Mouse (Mus musculus): ENCODE measurements at regions not wholly inside any gene's neighbourhood (a gene's known extent, or its start where the extent isn't known, plus 50 kb on each side); places are given as distances from the start of the nearest gene placed in this dataset.

DNA sequence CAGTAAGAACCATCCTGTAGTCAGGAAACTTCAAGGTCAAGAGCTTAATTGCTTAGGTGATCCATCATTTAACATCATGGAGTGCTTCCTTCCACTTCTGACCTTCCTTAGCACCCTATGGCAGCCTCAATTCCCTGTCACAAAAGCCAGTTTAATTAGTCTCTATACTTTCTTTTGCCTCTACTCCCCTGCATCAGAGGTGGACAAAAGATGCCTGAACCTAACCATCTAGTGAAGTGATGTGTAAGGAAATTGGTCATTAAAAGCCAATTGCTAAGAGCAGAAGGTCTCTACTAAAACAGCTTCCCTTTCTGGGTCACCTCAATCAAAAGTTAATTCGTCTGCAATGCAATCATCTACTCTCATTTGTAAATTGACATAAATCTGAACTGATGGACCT, 234.3 kb upstream of the Fbxl7 start:
- DNase-seq (ENCODE audit: low read depth, low spot score) = no peak

DNA sequence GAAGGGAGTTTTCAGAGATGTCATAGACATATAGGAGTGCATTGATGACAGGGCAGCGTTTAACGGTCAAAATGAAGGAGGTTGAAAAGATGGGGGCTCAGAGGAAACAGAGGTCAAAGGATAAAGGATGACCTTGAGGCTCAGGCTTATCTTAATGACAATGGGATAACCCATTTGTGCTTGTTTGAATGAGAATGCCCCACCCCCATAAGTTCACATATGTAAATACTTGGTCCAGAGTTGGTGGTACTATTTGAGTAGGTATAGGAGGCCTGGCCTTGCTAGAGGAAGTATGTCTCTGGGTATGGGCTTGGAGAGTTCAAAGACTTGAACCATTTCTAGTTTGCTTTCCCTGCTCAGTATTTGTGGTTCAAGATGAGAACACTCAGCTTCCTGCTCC, 237.4 kb upstream of the Fbxl7 start:
- DNase-seq (ENCODE audit: low read depth, low spot score) = no peak

DNA sequence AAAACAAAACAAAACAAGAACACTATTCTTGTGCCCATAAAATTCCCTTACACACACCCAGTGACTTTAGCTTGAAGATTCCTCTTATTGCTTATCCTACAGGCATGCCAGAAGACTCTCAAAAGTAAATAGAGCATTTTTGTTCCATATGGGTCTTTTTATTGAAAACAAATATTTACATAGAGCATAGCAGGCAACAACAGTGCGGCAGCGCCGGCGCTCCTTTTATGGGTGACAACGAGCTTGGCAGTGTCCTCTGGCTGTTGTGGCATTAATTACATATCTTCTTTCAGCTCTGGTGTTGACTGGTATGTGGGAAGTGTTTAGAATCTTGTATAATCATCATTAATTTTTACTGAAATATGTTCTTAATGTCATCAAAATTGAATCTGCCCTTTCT, 242.2 kb upstream of the Fbxl7 start:
- DNase-seq (ENCODE audit: low read depth, low spot score) = no peak

DNA sequence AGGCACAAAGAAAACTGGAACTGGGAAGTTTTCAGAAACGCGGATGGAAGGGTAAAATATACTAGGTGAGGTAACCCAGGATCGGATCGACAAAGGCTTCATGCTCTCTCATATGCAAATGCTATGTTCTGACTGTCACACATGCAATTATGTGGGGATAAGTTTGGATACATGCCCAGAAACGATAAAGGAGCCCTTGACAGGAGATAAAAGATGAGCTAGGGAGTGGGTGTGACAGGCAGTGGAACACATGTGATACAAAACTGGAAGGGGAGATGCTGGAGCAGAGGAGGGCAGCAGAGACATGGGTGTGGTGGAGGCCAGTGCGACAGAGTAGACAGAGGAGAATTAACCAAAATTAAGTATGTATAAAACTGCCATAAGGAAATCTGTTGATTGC, 250.5 kb upstream of the Fbxl7 start:
- no peak for DNase-seq (ENCODE audit: low read depth, low spot score)

DNA sequence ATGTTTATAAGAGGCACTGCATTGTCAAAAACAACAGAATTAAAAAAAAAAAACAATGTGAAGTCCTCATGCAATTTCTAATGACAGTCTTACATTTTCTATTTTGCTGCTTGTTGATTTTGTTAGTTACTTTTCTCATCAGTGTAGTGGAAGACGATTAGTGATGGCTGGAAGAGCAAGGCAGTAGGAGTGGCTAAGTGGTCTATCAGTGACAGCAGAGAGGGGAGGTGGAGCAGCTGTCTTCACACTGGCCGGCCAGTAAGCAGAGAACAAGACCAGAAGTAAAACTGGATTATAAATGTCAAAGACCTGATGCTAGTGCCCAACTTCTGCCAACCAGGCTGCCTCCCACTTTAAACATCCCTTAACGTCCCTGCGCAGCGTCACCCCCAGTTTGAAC, 265.6 kb upstream of the Fbxl7 start:
- DNase-seq (ENCODE audit: low read depth, low spot score) = no peak

DNA sequence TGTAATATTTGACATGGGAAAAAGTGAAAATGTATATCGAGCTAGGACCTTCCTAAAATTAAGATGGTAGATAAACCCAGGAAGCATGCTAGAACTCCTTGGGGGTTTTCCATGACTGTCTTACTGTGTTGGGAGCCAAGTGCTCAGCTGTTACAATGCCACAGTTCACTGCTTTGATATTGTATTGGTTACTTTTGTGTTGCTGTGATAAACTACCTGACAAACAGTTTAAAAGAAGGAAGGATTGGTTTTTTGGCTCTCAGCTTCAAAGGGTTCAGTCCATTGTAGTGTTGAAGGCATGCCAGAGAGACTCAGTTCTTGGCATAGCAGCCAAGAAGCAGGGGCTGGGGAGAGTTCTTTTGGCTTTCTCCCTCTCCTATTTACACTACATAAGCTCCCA, 272.1 kb upstream of the Fbxl7 start:
- no peak for DNase-seq (ENCODE audit: low read depth, low spot score)

DNA sequence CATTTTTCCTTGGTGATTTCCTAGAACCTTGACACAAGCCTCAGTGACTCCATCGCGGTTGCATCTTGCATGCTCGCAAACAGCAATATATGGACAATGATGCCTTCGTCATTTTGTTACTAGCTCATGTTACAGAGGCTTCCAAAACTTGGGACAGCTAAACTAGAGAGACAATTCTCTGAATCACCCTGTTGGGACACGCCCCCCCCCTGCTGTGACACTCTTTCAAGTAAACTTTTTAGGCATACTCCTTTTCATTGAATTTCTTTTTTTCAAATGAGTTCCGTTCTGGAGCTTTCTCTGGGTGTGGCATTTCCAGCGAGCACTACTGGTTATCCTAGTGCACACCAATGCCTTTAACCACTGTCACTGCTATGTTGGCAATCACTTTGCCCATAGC, 274.5 kb upstream of the Fbxl7 start:
- DNase-seq (ENCODE audit: low read depth, low spot score) = no peak

DNA sequence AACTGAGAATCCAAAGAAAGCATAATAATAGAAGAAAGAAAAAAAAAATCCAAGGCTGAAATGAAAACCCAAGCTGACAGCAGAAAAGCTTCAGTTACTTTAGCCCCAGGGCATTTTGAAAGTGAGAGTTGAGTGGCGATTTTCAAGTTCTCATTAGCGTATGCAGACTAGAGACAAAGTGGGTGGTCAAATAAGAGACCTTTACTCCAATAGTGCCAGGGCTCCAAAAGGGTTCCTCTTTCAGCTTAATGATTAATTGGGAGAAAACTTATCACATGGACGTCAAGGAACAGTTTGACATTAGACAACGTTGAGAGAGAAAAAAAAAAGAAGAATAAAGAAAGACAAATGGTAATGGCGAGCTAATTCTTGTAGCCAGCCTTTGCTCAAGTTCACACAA, 278.1 kb upstream of the Fbxl7 start:
- DNase-seq (ENCODE audit: low read depth, low spot score) = no peak

DNA sequence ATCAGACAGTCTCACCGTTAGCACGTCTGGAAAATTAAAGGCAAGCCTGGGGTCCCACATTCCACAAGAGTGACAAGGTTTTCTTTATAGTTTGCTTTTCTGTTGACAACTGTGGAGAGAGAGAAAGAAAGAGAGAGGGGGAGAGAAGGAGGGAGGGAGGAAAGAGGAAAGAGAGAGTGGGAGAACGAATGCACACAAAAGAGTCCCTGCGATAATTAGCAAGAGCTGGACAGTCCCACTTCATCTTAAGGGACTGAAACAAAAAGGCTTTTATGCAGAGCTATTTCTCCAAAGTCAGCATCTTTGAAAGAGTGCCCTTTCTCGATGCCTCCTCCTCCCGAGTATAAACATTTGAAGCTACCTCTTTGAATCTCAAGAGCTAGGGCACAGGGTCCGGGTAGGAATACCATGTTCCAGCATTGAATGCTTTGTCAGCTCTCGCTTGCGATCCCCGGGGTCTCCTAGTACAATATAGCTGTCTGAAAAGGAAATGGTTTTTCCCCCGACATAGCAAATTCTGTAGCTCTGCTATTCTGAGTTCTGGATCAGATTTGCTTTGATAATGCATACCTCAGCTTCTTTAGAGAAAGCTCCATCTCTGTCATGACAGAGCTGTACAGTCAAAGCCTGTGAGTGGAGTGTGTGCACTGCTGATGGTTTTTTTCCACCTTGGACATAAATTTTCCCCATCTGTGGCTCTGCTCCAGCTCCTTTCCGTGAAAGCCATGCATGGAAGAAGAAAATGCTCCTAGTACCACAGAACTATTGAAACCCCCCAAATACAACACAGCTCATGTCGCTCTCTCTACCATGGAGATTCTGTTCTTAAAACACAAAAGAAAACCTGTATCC, 282.9 kb upstream of the Fbxl7 start:
- no peak for DNase-seq (ENCODE audit: low read depth, low spot score)

DNA sequence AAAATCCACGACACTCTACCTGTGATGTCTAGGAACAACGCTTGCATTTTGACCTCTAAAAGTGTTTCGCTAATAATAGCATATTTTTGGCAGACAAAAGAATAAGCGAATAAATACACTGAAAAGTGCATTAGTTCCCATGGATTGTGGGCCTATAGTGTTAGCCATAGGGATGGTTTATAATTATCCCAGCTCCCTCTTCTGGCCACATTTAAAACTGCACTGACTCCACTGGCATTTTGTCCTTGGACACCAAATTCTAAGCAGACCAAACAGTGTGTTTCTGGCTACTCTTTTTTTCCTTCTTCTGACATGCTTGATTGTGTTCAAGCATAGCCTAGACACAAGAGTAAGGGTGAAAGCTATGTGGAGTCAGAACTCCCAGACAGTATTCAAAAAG, 276.8 kb upstream of the Ank start:
- no peak for DNase-seq (ENCODE audit: low read depth, low spot score)

DNA sequence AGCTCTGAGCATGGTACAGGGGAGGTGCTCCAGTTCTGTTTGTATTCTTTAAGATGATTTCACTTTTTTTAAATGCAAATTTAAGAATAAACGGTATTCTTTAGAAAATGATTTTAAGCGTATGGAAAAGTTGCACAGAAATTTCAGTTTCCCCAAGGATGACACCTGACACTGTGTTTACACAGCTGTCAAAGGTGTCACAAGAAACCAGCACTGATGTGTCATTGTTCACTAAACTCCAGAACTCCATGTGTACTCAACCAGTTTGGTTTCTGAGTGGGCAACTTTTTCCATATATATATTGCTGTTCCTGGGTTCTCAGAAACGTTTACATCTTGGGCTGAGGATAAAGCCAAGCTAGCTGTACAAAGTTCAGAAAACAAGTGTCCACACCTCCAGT, 265.0 kb upstream of the Ank start:
- no peak for DNase-seq (ENCODE audit: low read depth, low spot score)

DNA sequence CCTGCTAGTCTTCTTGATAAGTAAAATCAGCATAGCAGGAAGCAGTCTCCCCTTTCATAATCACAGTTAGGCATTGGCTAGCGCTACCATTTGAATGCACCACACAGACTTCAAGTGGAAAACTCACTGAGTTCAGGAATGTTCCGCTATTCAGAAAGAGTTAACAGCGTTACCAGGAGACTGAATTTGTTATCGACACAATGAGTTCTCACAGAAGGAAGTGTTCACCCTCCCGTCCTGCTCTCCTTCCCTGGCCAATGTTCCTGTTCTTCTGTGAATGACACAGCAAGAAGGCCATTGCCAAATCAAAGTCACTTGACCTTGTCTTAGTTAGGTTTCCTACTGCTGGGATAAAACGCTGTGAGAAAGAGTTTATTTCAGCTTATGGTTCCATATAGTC, 261.6 kb upstream of the Ank start:
- DNase-seq (ENCODE audit: low read depth, low spot score) = no peak

DNA sequence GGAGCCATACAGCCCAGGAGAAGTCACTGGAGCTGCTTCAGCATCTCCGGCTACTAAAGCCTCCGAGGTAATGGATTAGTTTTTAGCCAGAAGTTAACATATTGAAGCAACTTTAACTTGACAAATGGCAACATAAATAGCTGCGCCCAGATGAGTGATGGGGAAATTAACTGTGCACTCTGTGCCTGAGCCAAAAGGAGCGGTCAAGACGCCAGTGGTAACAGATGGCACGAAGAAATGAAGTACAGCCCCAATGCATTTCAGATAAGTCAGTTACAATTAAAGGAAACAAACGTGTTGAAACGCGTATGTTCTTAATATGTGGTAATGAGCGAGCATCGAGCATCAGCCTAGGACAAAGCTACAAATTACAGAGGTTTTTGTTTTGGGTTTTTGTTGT, 259.0 kb upstream of the Ank start:
- no peak for DNase-seq (ENCODE audit: low read depth, low spot score)

DNA sequence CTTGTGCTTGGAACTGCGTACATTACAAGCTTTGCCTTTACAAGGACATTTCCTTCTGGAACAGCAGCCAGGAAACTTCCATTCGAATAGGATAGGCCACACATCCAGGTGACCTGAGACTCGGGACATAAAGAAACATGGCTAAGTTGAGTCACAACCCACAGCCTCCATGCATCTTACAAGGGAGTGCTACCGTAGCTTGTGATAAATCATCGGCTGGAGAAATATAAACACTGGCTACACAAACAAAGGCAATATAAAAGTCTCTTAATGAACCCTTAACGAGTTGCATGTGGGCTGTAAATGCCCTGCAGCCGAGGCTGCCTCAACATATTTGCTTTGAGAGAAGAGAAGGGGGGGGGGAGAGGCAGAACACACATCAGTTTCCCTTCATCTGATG, 250.1 kb upstream of the Ank start:
- DNase-seq (ENCODE audit: low read depth, low spot score) = no peak

DNA sequence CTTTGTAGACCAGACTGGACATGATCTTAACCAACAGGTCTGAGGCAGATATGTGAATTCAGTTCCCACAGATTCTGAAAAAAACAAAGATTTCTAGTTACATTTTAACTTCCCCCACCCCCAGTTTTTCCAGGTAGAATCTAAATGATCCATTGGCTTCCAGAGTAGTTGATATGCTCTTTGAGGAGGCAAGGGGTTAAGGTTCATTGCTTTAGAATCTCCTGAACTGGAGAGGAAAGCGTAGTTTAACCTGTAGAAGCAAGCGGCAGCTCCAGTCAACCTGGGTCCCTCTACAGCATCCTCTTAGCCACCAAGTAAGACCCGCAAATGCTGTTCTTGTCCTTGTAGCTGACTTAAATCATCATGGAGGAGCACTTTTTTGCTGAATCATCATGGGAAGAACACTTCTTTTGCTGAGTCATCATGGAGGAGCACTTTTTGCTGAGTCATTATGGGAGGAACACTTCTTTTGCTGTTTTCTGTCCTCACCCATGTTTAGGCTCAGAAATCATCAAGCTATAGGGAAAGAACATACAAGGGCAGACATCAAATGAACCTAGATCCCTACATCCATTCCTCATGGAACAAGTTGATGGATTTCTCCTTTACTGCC, 247.2 kb upstream of the Ank start:
- DNase-seq (ENCODE audit: low read depth, low spot score) = no peak

DNA sequence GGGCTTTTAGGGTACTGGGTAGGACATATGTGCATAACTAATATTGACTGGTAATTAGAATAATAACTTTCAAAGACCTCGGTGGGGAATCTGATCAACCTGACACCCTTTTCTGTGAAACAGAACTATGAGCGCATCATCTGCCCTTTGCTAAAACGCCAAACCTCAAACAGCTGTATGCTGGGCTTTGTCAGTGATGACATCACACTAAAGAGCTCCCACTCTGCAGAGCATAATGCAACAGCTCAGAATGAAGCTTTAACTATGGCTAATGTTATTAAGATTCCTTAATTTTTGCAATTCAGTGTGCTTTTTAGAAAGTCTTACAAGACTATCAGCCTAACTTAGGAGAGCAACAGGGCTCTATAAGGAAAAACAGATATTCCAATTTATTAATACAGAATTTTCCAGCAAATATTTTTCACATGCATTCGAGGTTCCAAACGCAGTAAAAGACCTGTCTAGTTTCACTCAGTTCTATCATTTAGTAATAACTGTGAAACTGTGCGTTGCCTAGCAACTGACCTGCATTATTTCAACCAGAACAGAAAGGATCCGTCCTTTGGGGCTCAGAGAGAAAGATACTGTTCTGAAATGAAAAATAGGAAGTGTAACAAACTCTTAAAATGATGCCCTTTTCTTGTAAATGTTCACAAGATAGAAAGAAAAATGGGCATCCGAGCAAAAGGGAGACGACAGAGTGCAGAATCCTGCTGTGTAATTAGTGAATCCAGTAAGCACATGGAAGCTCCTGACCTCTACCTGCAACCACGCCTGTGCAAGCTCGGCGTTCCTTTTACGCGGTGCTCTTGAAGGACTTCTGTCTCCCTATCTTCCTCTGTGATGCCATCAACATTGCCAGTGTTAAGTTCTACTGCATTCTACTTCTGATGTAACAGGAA, 242.6 kb upstream of the Ank start:
- DNase-seq (ENCODE audit: low read depth, low spot score) = no peak

DNA sequence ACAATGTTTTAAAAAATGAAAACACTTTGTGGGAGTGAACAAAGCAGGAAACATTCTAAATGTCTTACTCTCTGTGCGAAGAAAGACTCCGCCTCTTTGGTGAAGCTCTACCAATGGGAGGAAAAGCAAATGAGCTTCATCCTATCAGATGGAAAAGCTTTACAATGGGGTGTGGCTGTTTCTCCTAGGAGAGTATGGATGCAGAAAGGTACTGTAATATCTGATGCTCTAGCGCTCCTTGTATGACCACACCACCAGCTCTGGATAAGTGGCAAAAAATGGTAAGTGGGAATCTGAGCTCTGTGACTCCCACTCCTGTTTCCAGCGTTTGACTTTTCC, 242.0 kb upstream of the Ank start:
- no peak for DNase-seq (ENCODE audit: low read depth, low spot score)

DNA sequence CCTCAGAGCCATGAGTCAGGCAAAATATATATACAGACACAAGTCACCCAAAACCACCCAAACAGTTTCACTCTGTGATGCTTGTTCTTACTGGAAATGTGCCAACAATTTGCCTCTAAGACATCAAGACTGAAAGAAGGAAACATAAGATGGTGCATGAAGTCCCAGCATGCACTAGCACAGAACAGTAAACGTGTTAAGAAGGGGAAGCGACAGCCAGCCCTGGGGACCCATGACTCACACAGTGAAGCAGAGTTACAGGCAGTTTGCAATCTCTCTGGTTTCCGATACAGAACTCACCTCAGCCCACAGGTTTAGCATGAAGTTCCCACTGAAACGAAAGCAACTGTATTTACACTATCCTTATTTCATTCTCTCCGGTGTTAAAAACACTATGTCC, 233.7 kb upstream of the Ank start:
- DNase-seq (ENCODE audit: low read depth, low spot score) = no peak

DNA sequence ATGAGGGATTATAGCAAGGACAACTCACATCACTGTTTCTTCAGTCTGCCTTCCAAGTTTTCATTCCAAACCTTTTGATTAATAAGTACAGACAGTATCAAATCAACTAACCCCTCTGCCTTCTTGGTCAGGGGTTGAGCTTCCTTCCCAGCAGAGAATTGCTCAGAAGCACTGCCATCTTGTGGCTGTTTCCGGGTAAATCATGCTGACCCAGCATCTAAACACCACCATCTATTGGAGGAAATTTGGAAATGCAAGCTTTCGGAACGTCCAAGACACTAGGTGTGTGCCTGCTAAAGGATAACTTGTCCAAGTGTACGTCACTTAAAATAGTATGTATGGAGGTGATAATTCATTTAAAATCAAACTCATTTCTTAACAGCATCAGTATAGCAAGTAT, 231.7 kb upstream of the Ank start:
- peak; percentile 57 for DNase-seq (ENCODE audit: low read depth, low spot score)

DNA sequence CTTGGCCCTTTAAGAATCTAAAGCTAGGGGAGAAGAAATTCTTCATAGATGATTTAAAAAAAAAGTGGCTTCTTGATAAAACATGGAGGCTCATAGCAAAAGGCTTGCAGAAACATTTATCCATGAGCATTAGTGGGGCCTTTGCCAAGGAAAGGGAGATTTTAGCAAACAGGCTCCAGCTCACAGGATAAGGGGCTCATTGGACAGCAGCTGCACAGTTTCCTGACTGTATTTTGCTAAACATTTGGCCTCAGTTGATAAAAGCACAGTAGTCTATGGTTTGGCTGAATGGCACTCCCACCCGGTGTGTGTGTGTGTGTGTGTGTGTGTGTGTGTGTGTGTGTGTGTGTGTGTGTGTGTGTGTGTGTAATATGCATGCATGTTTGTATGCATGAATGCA, 228.2 kb upstream of the Ank start:
- DNase-seq (ENCODE audit: low read depth, low spot score) = no peak

DNA sequence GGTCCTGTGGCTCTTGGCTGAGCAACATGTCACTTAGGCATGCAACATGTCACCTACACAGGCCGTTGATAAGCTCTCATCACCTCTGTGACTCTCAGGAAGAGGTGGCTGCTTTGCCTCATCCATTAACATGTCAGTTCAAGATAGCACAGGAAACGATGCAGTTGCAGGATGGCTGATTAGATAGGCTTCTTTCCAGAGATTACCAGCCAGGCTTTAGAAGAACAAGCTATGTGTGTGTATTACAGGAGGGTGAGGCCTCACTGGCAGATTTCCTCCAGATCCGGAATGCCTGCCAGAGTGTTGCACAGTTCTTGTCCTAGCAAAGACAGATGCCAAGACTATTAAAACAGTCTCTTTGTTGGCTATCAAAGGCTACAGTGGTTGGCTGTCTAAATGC, 220.2 kb upstream of the Ank start:
- no peak for DNase-seq (ENCODE audit: low read depth, low spot score)

DNA sequence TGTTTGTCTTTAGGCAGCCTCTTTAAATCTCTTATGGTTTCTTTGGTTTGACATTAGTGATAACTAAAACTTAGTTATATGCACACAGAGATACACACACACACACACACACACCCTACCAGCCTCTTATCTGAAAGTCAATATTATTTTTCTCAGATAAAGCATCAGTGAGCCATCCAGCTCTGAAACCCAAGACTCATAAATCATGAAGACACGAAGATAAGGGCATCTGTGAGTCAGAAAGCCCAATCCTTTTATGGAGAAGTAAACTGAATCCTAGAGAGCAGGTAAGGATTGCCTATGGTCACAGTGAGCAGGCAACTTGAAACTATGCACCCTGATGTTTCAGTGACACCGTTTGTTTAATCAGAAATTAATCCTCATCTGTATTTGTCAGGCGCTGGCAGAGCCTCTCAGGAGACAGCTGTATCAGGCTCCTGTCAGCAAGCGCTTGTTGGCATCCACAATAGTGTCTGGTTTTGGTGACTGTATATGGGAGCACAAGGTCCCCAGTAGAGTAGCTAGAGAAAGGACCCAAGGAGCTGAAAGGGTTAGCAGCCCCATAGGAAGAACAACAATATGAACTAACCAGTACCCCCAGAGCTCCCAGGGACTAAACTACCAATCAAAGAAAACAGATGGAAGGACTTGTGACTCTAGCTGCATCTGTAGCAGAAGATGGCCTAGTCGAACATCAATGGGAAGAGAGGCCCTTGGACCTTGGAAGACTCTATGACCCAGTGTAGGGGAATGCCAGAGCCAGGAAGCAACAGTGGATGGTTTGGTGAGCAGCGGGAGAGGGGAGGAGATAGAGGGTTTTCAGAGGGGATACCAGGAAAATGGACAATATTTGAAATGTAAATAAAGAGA, 207.3 kb upstream of the Ank start:
- no peak for DNase-seq (ENCODE audit: low read depth, low spot score)
